Mouse (Mus musculus) left cerebral cortex, adult 18-20 months (tissue): ENCODE measurements around the gene Ppp2r5c. TPM values are rescaled to one million over a fixed set of nuclear protein-coding genes. Genes with fewer than 3 reads are reported as not detected.

ENCODE experiments used
- DNase-seq, 2 experiments: peaks; one replicate each; pipeline ENCODE4 v3.0.0; 2021 to 2022; ENCODE audit warnings: low spot score in 2 of 2, mixed read lengths in 1 of 2
- long read RNA-seq, 2 experiments: library from polyadenylated mRNA; stranded (forward); transcript quantifications; one replicate each; pipeline ENCODE4 v2.0.0; 2021
- total RNA-seq, 2 experiments: library from RNA; stranded (reverse); gene quantifications; 2 replicates each; pipeline ENCODE4 v1.2.3; 2021

Ppp2r5c gene
- 100 to 1,000 TPM; 263 to 284 TPM for total RNA-seq
- long read RNA-seq, experiment 1, full-length matches to known transcripts, result 14 of 149 reads
- long read RNA-seq, experiment 1, partial matches to known transcripts, result 19 of 149 reads
- long read RNA-seq, experiment 1, other reads (novel, unspliced or antisense), result 116 of 149 reads
- long read RNA-seq, experiment 2, full-length matches to known transcripts, result 7 of 99 reads
- long read RNA-seq, experiment 2, partial matches to known transcripts, result 11 of 99 reads
- long read RNA-seq, experiment 2, other reads (novel, unspliced or antisense), result 81 of 99 reads

- peak; percentile 94 for DNase-seq
Measured at GRCm38 (mm10) chr12:110446290-110447170, at the start of gene Ppp2r5c. Gene Ppp2r5c (plus strand): TSS chr12:110447120.

GRCm38 (mm10) chr12:110398351-110398750, 48.6 kb upstream of the Ppp2r5c start:
- DNase-seq, result peak; percentile 83 to 88

- no peak for DNase-seq
Measured at GRCm38 (mm10) chr12:110399161-110399560, 47.8 kb upstream of the Ppp2r5c start.

GRCm38 (mm10) chr12:110400936-110401335, 46.0 kb upstream of the Ppp2r5c start:
- no peak for DNase-seq

- no peak for DNase-seq
Measured at GRCm38 (mm10) chr12:110401871-110402270, 45.0 kb upstream of the Ppp2r5c start.

GRCm38 (mm10) chr12:110416244-110416643, 30.7 kb upstream of the Ppp2r5c start:
- no peak for DNase-seq

- no peak for DNase-seq
Measured at GRCm38 (mm10) chr12:110417023-110417986, 29.6 kb upstream of the Ppp2r5c start.

- no peak for DNase-seq
Measured at GRCm38 (mm10) chr12:110417987-110418734, 28.8 kb upstream of the Ppp2r5c start.

GRCm38 (mm10) chr12:110418735-110419350, 28.1 kb upstream of the Ppp2r5c start:
- peak; percentile 21 to 34 for DNase-seq

GRCm38 (mm10) chr12:110419879-110420278, 27.0 kb upstream of the Ppp2r5c start:
- DNase-seq, result no peak

- DNase-seq, result no peak
Measured at GRCm38 (mm10) chr12:110421361-110421760, 25.6 kb upstream of the Ppp2r5c start.

GRCm38 (mm10) chr12:110424008-110424704, 22.8 kb upstream of the Ppp2r5c start:
- DNase-seq, result no peak

GRCm38 (mm10) chr12:110426417-110427010, 20.4 kb upstream of the Ppp2r5c start:
- no peak for DNase-seq

GRCm38 (mm10) chr12:110429340-110429973, 17.5 kb upstream of the Ppp2r5c start:
- DNase-seq, result no peak

GRCm38 (mm10) chr12:110429990-110430389, 16.9 kb upstream of the Ppp2r5c start:
- DNase-seq, result peak in 1 of 2 experiments; percentile 9

GRCm38 (mm10) chr12:110431805-110432204, 15.1 kb upstream of the Ppp2r5c start:
- no peak for DNase-seq

GRCm38 (mm10) chr12:110436638-110437366, 10.1 kb upstream of the Ppp2r5c start:
- DNase-seq, result no peak

- no peak for DNase-seq
Measured at GRCm38 (mm10) chr12:110437367-110437703, 9.6 kb upstream of the Ppp2r5c start.
